In genomic region chr14:26523082-26523481, GRCm38 (mm10) we compare ENCODE assay signal across 22 mouse cellular contexts. TPM values are rescaled to one million over a fixed set of nuclear protein-coding genes. Genes with fewer than 3 reads are reported as not detected.
A peak's percentile ranks its signal among the peaks of the same experiment; 100 is the strongest.
DNase-seq lines count a peak whose midpoint lies in the region; ATAC-seq lines count a peak whose summit lies in the region.
"Had no signal": no experiment of that assay in that cellular context is flagged by ENCODE, and none has a peak within 500 bp of the region (broad histone marks: within the 10 kb centered on the region; RNA-seq: fewer than 3 reads in every experiment).

No protein-coding gene starts in this region.

- H3K4me1 ChIP-seq in heart, embryonic 15.5 days (replicated peaks), result peaks cover 16% of the 10 kb centered on the region
- peaks cover 8% of the 10 kb centered on the region; the same call in 1 of the 2 replicates for H3K4me1 ChIP-seq in hindbrain, embryonic 10.5 days (replicated peaks)
- H3K4me1 ChIP-seq: hindbrain, embryonic 12.5 days; limb, embryonic 15.5 days; neural tube, embryonic 12.5 days had no signal

- peak overlapping the region; percentile 39 for H3K27ac ChIP-seq in heart, embryonic 15.5 days
- no peak overlapping the region for H3K27ac ChIP-seq in hindbrain, embryonic 10.5 days
- H3K27ac ChIP-seq: hindbrain, embryonic 12.5 days; limb, embryonic 15.5 days; midbrain, embryonic 12.5 days; neural tube, embryonic 12.5 days; stomach, postnatal 0 days had no signal

- no peak overlapping the region for H3K4me2 ChIP-seq in heart, embryonic 15.5 days
- H3K4me2 ChIP-seq: hindbrain, embryonic 12.5 days; limb, embryonic 15.5 days; midbrain, embryonic 12.5 days; neural tube, embryonic 12.5 days had no signal

- WGBS in heart, embryonic 15.5 days, result 51% methylated on average over 2 of the region's 2 CpGs
- whole genome bisulfite sequencing in hindbrain, embryonic 10.5 days, result 86% methylated on average over 2 of the region's 2 CpGs

- no peak for ATAC-seq in heart, embryonic 15.5 days (replicated peaks; ENCODE audit: insufficient number of reproducible peaks, insufficient read depth, low FRiP score, low read depth)
- ATAC-seq: forebrain, embryonic 16.5 days; lung, postnatal 0 days had no signal

- no peaks in the 10 kb centered on the region for H3K27me3 ChIP-seq in heart, embryonic 15.5 days
- H3K27me3 ChIP-seq in hindbrain, embryonic 10.5 days (ENCODE audit: insufficient read depth, poor library complexity, severe bottlenecking), result no peaks in the 10 kb centered on the region
- H3K27me3 ChIP-seq: hindbrain, embryonic 12.5 days; limb, embryonic 15.5 days; midbrain, embryonic 12.5 days; neural tube, embryonic 12.5 days had no signal

- no peak overlapping the region for H3K4me3 ChIP-seq in heart, embryonic 15.5 days
- no peak overlapping the region for H3K4me3 ChIP-seq in hindbrain, embryonic 10.5 days
- H3K4me3 ChIP-seq: hindbrain, embryonic 12.5 days; limb, embryonic 15.5 days; midbrain, embryonic 12.5 days; neural tube, embryonic 12.5 days had no signal

- H3K36me3 ChIP-seq in heart, embryonic 15.5 days, result no peaks in the 10 kb centered on the region
- peaks cover 13% of the 10 kb centered on the region for H3K36me3 ChIP-seq in hindbrain, embryonic 10.5 days
- H3K36me3 ChIP-seq: midbrain, embryonic 12.5 days had no signal

- peak; percentile 36 to 57 for DNase-seq in frontal cortex, postnatal 36 days (ENCODE audit: low spot score in 2 of 2)
- no peak for DNase-seq in frontal cortex, postnatal 14 days (ENCODE audit: low spot score in 2 of 2)
- DNase-seq in heart, postnatal 25 days (ENCODE audit: low spot score), result no peak
- DNase-seq in left cerebral cortex, adult 9 months (ENCODE audit: low spot score in 2 of 2), result peak; percentile 42 to 56
- DNase-seq in left cerebral cortex, postnatal 10 days (ENCODE audit: extremely low spot score in 1 of 2, low spot score in 2 of 2), result no peak
- DNase-seq in left cerebral cortex, postnatal 36 days (ENCODE audit: low spot score in 2 of 2), result peak; percentile 7 to 22
- no peak for DNase-seq in hindbrain, embryonic 10.5 days (ENCODE audit: low spot score)
- DNase-seq: adrenal gland, postnatal 36 days; cerebellum, adult 18-20 months; cerebellum, postnatal 25 days; embryo, embryonic 11 days; gastrocnemius, postnatal 25 days; kidney, adult 18-20 months; kidney, postnatal 36 days had no signal

- H3K9ac ChIP-seq in heart, embryonic 15.5 days, result no peak overlapping the region
- H3K9ac ChIP-seq: hindbrain, embryonic 12.5 days; limb, embryonic 15.5 days; midbrain, embryonic 12.5 days; neural tube, embryonic 12.5 days had no signal

- H3K9me3 ChIP-seq in heart, embryonic 15.5 days (replicated peaks), result no peaks in the 10 kb centered on the region
- no peaks in the 10 kb centered on the region for H3K9me3 ChIP-seq in hindbrain, embryonic 10.5 days
- H3K9me3 ChIP-seq: hindbrain, embryonic 12.5 days; limb, embryonic 15.5 days; midbrain, embryonic 12.5 days; neural tube, embryonic 12.5 days had no signal

- intact Hi-C loops in heart, postnatal 25 days (cut with DNase I), result no loop called here
- intact Hi-C loops in left cerebral cortex, postnatal 10 days (cut with DNase I), result no loop called here
- intact Hi-C loops in left cerebral cortex, postnatal 36 days (cut with DNase I), result no loop called here

RNA-seq across cellular contexts. Expression of gene Slmap, which starts 11.6 kb away (rescaled TPM):
- 111 and 141 TPM in 2 replicates for polyA plus RNA-seq in heart, embryonic 15.5 days (2015; fragmentation: Nextera tagmentation; extraction: Ambion mirVana)
- 100 to 1,000 TPM; 280 to 332 TPM for total RNA-seq in heart, postnatal 25 days (2021)
- 10 to 100 TPM; 83.3 to 83.9 TPM for total RNA-seq in left cerebral cortex, postnatal 10 days (2021)
- 100 to 1,000 TPM; 111 to 116 TPM for total RNA-seq in left cerebral cortex, postnatal 36 days (2021)
- 13.8 and 14.4 TPM in 2 replicates for polyA plus RNA-seq in hindbrain, embryonic 10.5 days (2016; fragmentation: Nextera tagmentation; extraction: Ambion mirVana)

RNA-seq across cellular contexts. Expression of gene Dennd6a, which starts 50.6 kb away (rescaled TPM):
- 20.3 and 21.7 TPM in 2 replicates for polyA plus RNA-seq in heart, embryonic 15.5 days (2015; fragmentation: Nextera tagmentation; extraction: Ambion mirVana)
- total RNA-seq in heart, postnatal 25 days (2021), result 10 to 100 TPM; 15.9 to 16.8 TPM
- total RNA-seq in left cerebral cortex, postnatal 10 days (2021), result 10 to 100 TPM; 24.4 to 25.4 TPM
- 10 to 100 TPM; 23.6 to 26.7 TPM for total RNA-seq in left cerebral cortex, postnatal 36 days (2021)
- 28.7 and 31.9 TPM in 2 replicates for polyA plus RNA-seq in hindbrain, embryonic 10.5 days (2016; fragmentation: Nextera tagmentation; extraction: Ambion mirVana)

Comparison
In these comparisons a context has a peak if more than half of its experiments do, and no peak if none do; other contexts are left out.
1. DNase-seq: peak in frontal cortex, postnatal 36 days (2 of 2), left cerebral cortex, adult 9 months (2 of 2) and left cerebral cortex, postnatal 36 days (2 of 2); none in frontal cortex, postnatal 14 days (0 of 2), heart, postnatal 25 days (single experiment), left cerebral cortex, postnatal 10 days (0 of 2) and hindbrain, embryonic 10.5 days (single experiment).